Mouse (Mus musculus) hindlimb bud, embryonic 11.5 days (tissue): ENCODE measurements around the gene Zbtb7b.
"Not testable (repeated sequence)": the region's sequence is repeated elsewhere in the genome, so short reads cannot be mapped to it uniquely, and the experiment has no call there.

ENCODE experiments used
- DNase-seq: peaks from one replicate; pipeline ENCODE4 v3.0.0-alpha.2; 2012; ENCODE audit warnings: low read depth, low spot score; ENCODE audit errors: extremely low spot score

Zbtb7b gene

DNA sequence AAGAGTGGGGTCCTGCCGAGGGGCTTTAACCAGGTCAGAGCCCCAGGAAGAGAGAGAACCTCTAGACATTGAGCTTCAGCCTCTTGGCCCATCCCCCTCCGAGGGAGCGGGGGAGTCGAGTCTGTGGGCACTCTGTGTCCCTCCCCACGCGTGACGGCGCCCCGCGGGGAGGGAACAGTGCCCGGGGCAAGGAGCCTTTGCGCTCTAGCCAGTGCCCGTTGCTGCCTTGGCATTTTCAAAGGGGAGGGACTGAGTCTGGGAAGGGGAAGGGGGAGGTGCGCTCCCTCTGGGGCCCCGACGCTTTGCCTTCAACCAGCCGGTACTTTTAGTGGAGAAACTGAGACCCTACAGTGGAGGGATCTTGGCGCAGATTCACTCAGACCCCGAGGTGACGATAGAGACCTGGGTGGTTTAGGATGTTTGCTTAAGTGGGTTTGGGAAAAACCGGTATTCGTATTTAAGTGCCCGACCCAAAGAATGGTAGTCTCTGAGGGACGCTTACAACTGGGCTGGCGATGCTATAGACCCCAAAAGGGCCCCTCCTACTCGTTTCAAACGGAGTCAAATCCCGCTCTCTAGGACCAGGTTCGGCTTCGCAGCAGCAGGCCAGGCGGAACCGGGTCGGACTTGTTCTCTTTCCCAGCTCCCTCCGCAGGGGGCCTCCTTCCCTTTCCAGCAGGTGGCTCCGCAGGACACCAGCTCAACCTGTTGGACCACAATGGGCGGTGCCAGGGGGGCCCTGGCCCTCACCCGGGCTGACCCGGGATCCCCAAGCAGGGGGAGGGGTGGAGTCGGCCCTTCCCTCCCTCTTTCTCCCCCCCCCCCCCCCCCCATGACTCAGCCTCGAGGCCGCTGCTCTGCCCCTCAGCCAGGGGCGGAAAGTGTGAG is at the start of gene Zbtb7b:
Gene Zbtb7b (minus strand): TSS at position 771 of the 888 bp plus-strand sequence.
- DNase-seq = no peak

DNA sequence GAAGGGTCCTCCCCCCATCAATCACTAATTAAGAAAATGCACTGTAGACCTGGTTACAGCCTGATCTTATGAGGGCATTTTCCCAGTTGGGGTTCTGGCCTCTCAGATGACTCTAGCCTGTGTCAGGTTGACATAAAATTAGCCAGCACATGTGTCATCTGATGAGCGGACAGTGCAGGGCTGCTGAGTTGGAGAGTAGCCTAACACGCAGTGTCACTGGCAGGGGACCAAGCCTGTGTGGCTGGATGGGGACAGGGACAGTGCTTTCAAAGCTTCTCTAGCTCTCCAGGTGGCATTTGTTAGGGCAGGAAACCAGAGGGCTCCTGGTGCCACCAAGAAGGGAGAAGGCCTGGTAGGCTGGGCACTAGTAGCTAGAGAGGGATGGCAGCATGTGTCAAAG is 46.1 kb upstream of the Zbtb7b start:
- no peak for DNase-seq

DNA sequence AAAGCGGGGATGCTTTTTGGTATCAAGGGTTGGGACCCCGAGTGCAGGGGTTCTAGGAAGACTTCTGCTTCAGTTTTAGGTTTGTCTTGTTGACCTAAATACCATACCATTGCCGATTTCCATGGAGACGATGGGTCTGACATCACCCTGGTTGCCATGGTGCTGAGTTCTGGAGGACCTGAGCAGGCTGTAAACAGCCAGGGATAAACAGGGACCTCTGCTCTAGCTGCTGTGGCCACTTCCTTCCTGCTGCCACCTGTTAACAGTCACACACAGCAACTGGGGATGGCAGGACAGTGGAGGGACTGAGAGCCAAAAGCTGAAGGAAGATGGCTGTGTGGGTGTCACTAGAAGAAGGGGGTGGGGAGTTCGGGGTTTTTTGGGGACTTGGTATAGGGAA is 42.7 kb upstream of the Zbtb7b start:
- DNase-seq = no peak

DNA sequence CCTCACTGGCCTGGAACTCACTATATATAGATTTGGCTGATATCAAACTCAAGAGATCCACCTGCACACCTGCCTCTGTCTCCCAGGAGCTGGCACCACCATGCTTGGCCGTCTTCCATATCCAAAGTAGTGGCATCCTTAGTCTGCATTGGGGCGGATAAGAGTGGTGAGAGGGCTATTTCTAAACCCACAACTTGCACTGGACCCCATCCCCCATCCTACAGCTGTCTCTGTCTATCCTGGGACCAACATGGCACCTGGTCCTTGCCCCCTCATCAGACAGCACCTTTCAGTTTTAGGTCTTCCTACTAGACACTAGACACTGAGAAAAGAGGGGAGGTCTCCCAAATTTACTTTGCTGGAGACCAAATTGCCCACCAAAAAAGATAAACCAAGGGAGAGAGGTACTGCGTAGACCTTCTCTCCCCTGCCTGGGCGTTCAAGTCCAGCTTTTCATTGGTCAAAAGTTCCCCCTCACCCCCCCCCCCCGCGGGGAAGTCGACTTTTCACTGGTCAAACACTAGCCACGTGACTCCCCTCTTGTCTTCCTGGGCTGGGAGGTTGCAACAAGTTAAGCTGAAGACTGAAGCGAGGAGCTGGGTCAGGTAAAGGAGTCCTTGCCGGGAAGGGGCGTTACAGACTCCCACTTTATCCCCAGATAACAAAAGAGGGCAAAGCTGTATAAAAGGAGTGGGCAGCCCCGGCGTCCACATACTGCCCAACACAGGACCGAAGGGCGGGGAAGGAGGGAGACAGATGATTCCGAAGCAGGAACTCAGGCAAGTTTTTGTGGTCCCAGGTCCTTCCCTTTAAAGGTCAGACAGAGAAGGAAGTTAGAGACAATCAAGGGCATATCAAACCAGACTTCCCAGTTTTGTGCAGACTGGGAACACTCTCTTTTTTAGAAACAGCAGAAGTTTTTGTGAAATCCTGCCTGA is 41.9 kb upstream of the Zbtb7b start, which contains the start of gene Pbxip1:
Gene Pbxip1 (plus strand): TSS at position 531 of the 938 bp plus-strand sequence.
- no peak for DNase-seq

DNA sequence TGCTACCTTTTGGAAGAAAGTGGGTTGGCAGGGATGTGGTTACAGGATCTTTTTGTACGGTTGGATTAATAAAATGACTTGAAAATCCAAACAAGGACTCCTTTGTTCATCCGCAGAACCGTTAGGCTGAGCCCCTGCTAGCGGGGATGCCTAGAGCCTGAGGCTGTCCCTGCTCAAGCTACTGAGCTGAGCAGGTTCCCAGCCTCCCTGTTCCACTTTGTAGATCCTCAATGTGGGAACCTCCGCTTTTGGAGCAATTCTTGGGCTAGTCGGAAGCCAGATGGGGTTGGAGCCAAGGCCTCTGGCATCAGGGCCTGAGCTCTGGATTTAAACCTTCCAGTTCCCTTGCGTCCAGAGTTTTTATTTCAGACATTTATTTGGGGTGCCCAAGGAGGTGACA is 40.5 kb upstream of the Zbtb7b start:
- no peak for DNase-seq

DNA sequence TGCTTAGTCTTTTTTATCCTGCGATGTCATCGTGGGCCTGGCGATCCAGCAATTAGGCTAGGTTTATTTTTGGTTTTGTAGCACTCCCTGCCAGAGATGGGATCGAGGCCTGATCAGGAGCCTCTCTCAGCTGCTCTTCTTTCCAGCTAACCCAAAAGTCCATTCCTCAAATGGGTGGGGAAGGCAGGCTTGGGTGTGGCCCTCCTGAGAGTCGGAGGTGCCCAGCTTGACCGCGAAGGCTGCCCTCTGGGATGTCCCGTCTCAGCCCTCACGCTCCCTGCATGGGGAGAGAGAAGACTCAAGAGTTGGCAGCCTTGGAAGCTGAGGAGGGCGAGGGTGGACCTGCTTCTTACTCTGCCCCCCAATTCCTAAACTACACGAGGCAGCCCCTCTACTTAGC is 40.0 kb upstream of the Zbtb7b start:
- no peak for DNase-seq

DNA sequence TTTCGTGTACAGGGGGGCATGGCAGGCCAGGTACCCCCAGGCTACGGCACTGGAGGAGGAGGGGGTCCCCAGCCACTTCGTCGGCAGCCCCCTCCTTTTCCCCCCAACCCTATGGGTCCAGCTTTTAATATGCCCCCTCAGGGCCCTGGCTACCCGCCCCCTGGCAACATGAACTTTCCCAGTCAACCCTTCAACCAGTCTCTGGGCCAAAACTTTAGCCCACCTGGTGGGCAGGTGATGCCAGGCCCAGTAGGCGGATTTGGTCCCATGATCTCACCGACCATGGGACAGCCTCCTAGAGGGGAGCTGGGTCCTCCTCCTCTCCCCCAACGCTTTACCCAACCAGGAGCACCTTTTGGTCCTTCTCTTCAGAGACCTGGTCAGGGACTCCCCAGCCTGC is 38.0 kb upstream of the Zbtb7b start:
- DNase-seq = no peak

DNA sequence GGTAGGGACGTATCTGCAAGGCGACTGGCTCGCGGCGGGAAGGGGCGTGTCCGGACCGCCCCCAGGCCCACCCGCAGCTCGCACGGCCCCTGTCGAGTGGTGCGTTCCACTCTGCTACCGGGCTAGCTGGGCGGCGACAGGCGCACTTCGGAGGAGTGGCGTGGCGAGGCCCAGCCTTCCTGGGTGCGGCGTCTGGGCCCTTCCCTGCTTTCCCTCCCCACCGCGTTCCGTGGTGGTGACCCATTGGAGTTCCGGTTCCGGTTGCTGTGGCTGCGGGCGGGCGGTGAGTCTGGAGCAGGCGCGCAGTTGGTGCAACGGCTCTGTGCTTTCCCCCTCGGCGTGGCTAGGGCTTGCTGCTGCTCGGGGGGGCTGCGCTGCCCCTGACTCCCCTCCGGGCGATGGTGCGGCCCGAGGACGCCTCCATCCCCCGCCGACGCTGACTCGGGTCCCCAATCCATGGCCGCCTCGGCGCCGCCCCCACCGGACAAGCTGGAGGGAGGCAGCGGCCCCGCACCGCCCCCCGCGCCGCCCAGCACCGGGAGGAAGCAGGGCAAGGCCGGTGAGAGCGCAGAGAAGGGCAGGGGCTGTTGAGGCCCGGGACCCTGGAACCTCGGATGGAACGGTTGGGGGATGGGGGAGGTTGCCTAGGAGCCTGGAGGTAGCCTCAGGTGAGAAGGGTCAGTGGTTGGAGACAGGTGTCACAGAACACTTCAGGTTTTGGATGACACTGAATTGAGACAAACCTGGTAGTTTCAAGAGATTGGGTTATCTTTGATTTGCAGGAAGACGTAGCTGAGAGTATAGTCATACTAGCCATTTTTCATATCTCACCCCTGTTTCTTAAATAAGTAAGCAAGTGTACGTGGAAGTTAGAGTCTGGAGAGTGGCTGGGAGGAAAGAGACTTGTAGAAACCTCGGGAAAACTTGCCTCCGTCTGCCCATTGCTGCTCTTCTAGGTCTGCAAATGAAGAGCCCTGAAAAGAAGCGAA is 35.9 kb upstream of the Zbtb7b start, which contains the start of gene Pygo2:
Gene Pygo2 (plus strand): TSS at position 44 of the 989 bp plus-strand sequence.
- no peak for DNase-seq

DNA sequence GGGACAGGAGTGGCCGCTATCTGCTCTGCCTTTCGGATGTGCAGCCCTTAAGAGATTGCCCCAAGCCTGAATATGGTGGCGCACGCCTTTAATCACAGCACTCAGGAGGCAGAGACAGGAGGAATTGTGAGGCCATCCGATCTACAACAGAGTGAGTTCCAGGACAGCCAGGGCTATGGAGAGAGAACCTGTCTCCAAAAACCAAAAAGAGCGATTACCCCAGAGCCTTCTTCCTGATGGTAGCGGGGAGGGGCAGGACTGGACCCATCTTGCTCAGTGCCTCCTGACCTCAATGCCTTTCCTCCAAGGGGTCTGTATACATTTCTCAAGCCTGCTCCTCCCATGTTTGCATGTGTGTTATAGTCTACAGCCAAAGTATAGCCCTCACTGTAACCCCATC is 34.4 kb upstream of the Zbtb7b start:
- not testable (repeated sequence) for DNase-seq

DNA sequence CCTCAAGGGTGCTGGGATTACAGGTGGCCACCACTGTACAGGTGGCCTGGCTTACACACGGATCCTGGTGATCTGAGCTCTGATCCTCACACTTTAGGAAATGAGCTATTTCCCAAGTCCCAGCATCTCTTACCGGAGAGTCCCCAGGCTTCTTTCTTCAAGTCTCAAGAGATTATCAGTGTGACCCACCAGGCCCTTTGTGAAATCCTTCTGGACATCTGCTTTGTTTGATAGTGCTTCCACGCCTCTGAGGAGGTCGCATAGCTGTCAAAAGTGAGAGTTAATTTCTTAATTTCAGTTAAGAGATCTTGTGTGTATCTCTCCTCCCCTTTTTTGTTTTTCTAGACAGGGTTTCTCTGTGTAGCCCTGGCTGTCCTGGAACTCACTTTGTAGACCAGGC is 31.3 kb upstream of the Zbtb7b start:
- no peak for DNase-seq

DNA sequence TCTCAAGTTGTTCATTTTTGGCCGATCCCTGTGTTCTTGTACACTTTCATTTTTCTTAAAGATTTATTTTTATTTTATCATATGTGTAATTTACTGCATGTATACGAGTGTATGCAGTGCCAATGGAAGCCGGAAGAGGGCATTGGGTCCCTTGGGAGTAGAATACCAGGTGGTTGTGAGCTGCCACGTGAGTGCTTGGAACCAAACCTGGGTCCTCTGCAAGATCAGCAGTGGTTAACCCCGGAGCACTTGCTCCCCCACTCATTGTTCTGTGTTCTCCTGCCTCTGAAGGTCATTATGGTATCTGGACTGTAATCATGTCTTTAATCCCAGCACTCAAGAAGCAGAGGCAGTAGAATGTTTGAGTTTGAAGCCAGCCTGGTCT is 30.6 kb upstream of the Zbtb7b start:
- no peak for DNase-seq

DNA sequence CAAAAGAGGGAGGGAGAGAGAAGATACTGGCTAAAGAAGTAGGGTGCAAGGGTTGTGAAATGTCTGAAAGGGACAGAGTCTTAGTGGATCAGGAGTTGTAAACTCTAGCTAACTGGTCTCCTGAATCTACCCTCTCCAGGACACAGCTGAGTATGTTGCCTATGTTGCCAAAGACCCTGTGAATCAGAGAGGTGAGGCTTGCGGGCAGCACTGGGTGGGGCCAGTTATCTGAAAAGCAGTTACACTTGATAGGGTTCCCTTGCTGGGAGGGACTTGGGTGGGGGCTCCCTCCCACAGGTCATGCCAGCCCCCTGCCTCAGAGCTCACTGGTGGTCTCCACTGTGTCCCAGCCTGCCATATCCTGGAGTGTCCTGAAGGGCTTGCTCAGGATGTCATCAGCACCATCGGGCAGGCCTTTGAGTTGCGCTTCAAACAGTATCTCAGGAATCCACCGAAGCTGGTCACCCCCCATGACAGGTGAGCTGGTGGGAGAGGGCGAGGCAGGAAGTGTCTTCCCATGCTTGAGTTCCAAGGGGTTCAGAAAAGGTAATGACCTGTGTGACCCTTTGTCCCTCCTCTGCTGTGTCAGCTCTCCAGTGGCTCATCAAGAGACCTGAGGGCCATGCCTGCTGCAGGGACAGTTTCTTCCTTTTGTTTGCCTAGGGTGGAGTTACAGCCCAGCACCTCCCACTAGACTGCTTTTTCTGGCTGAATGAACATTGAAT is 30.0 kb upstream of the Zbtb7b start:
- no peak for DNase-seq

DNA sequence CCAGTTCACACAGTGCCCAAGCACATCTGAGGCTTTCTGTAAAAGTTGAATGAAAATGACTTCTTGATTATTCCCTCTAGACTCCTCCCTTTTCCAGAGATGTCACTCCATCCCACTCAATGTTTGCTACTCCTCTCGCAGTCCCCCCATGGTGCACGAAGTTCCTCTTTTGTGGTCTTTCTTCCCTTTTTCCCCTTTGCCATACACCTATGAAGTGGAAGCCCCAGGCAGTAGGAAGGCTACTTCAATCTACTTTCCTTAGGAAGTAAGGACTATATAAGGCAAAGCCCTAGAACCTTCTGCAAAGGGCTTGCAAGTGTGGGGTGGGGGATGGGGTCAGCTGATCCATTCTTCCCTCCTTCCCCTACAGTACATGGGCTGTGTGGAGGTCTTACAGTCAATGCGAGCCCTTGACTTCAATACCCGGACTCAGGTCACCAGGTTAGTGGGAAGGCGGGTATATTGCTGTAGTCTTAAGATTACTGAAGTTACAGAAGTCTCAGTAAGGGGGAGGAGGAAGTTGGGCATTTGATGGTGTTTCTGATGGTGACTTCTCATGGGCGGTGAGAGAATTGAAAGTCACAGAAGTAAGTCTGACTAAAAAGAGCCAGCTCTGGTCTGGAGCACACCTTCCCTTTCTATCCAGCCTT is 28.1 kb upstream of the Zbtb7b start:
- DNase-seq = no peak

DNA sequence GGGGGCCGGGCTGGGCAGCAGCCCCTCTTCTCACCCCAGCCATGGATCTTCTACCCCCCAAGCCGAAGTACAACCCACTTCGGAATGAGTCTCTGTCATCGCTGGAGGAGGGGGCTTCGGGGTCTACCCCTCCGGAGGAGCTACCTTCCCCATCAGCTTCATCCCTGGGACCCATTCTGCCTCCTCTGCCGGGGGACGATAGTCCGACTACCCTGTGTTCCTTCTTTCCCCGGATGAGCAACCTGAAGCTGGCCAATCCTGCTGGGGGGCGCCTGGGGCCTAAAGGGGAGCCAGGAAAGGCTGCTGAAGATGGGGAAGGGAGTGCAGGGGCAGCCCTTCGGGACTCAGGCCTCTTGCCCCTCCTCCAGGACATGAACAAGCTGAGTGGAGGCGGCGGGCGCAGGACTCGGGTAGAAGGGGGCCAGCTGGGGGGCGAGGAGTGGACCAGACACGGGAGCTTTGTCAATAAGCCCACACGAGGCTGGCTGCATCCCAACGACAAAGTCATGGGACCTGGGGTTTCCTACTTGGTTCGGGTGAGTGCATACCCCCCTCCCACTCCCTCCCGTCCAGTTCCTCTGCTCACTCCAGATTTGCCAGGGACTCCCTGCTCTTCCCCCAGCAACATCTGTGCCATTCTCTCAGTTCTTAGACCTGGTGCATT is 27.4 kb upstream of the Zbtb7b start:
- DNase-seq = no peak

DNA sequence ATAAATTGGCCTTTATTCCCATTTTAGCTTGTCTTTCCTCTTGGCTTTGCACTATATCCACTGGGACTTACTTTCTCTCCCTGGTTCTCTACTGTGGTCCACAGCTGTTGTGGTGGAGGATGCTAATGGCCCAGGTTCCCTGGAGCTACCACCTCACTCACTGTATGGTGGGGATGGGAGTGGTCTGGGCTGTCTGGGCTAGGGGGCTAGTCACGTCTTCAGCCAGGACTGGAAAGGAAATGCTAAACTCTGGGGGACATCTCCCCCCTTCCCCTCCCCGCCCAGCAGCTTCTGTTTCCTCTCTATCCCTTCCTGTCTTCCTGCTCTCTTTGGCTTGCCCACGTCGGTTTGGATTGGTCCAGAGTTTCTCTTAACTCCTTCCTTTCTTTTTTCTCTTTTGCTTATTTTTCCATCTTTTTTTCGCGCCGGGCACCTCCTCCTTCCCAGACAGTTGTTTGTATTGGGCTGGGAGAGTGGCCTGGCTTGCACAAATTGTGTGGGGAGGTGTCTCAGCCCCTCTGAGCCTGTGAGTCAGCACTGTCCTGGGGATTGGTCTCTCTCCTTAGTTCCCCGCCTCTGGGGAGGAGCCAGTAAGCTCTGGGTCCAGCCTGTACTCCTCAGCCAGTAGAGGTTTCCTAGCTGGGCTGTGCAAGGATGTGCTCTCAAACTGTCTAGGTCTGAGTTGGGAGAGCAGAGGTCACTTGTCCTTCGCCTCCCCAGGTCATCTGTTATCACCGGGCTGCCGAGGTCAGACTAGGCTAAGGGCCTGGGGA is 26.6 kb upstream of the Zbtb7b start:
- no peak for DNase-seq

DNA sequence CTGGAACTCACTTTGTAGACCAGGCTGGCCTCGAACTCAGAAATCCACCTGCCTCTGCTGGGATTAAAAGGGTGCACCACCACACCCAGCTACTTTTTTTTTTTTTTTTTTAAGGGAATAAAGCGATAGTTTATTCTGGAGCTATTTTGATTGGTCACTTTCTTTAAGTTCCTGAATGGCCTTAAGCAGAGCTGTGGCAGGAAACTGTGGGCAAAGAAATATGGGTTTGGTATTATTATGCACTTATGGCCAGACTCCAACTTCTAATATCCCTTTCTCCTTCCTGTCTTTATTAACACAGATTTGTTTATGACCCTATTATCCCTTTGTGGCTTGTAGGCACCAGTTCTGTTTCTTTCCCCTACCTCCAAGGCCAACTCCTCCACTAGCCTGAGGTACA is 25.8 kb upstream of the Zbtb7b start:
- no peak for DNase-seq

DNA sequence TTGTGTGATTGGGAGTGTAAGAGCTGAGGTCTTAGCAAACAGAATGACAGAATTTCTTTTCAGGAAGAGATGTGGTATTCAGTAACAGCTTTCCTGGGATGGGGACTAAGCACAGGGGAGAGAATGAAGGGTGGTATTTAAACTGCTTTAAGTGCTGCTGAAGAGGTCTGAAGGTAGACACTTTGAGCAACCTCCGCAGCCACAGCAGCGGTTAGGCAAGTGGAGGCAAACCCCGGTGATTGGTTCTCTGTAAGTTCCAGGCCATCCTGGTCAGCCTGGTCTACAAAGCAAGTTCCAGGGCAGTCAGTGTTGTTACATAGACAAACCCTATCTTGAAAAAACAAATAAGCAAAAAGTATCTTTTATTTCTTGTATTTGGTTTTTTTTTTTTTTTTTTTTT is 25.4 kb upstream of the Zbtb7b start:
- no peak for DNase-seq

DNA sequence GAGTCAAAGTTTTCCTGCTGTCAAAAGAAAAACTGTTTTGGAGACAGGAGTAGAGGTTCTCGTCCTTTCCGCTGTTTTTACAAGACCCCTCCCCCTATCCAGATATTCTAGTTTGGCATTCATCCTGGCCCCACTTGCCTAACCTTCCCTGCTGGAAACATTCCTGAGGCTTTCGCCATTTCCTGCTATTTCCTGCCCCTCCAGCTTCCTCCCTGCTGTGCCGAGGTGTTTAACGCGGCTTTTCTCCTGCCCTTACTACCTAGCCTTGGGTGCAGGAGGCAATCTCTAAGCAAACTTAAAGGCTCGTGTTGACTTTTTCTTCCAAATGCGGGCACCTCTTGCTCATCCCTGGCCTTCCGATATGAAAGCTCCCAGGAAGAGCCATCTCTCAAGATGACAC is 25.0 kb upstream of the Zbtb7b start:
- DNase-seq = no peak
